Mouse (Mus musculus) thymus, postnatal 36 days (tissue): ENCODE data around the gene Agap3.

Experiments used
- DNase-seq, 2 experiments: peaks; one replicate each; pipeline ENCODE4 v3.0.0; 2022; ENCODE audit warnings: mixed read lengths in 2 of 2

The Agap3 gene

GRCm38 (mm10) chr5:24433993-24434392 lies 18.0 kb upstream of the Agap3 start:
- no peak for DNase-seq

DNA sequence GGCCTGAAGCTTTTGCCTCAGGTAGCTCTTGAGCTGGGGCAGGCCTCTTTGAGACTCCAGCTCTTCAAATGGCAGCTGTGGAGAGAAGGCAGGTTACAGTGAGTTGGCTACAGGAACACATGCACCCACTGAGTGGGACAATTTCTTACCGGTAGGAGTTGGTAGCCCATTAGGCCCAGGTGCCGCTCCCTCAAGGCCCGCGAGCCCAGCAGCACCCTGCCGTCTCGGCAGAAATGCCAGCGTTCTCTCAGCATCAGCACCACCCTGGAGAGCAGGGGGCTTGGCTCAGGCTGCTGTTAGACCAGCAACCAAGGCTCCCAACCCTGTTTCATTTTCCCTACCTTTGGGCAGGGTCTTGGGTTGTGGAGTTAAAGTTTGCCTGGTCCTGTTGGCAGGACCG lies 10.8 kb upstream of the Agap3 start:
- DNase-seq: no peak

DNA sequence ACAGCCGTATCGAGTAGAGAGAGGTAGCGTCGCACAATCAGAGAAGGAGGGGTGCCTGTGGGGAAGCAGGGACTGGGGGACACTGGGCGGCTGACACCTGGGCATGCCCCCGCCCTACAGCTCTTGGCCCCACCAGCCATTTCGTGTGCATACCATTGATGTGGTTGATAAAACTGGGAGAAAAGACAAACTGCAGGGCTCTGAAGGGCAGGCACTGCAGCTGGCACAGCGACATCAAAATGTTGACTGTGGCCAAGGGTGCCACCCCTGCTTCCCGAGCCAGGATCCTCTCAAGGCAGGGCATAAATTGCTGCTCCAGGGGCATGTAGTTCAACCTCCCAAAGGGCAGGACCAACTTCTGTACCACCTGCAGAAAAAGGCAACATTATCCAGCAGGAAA lies 9.9 kb upstream of the Agap3 start:
- peak in 1 of 2 experiments; percentile 47 for DNase-seq

DNA sequence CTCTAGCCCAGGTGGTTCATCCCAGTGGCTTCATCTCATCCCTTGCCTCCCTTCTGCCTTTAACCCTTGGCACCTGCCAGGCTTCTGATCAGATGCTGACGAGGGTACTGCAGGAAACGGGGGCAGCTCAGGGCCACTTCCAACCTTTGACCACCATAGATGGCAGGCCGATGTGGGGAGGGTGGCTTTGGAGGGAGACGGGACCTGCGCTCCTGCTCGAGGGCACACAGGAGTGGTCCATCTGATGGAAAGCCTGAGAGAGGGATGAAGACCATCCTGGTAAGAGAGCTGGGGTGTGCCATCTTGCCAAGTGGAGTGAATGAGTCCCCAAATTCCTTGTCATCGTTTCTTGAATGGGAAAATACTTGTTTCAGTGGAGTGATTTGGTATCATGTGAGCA lies 8.8 kb upstream of the Agap3 start:
- no peak for DNase-seq

DNA sequence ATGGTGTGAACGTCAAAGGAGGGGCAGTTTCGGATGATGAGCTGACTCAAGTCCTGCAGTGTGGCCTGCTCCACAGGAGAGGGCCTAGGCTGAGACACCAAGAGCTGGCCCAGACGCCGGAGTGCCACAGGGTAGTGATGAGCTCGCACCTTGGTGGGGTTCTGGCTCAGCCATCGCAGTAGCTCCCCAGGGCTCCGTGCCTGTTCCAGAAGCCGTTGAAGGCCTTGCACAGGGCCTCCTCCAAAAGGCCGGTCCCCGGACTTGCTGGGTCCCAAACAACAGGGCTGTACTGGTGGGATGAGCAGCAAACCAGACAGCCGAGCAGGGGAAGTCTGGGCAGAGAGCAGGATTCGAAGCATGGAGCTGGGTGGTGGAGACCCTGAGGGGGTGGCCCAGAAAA lies 8.1 kb upstream of the Agap3 start:
- no peak for DNase-seq

GRCm38 (mm10) chr5:24444746-24445427 lies 7.1 kb upstream of the Agap3 start, which contains the start of gene Fastk:
Gene Fastk (minus strand): TSS chr5:24445287.
- peak; percentile 91 to 95 for DNase-seq

- DNase-seq: no peak
Measured at GRCm38 (mm10) chr5:24445428-24446080, 6.4 kb upstream of the Agap3 start.

- DNase-seq: no peak
Measured at GRCm38 (mm10) chr5:24446630-24447029, 5.3 kb upstream of the Agap3 start.

GRCm38 (mm10) chr5:24447624-24448298 lies 4.2 kb upstream of the Agap3 start, which contains the start of gene Tmub1:
Gene Tmub1 (minus strand): TSS chr5:24447854.
- peak; percentile 83 to 92 for DNase-seq

DNA sequence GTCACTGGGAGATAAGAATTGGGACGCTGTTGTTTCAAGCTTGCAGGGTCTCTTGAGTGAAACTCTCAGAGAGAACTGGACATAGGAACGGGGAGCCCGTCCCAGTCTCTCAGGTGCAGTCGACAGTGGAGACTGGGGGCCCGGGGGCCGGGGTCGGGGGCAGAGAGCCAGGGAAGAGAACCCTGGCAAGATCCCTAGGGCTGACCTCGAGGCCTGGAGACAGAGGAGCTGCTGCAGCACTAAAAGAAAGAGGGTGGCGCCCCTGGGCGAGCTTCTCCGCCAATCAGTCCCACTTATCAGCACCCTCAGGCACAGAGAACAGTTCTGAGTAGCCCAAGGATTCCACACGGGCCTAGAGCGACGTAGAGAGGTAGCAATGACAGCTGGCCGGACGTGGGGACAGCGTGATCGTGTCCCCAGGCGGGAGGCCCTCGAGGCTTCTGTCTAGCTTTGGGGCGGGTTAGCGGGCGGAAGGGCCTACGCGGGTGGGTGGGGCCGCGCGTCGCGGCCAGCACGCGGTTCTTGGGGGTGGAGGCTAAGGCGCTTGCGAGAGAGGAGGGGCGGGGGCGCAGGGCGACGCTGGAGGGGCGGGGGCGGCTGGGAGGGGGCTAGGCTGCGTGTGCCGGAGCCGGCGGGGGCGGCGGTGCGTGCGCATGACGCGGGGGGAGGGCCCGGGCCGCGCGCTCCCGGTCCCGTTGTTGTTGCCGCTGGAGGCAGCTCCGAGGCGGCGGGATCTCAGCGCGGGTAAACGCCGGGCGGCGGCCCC lies 530 bp upstream of the Agap3 start:
- peak; percentile 82 to 88 for DNase-seq

DNA sequence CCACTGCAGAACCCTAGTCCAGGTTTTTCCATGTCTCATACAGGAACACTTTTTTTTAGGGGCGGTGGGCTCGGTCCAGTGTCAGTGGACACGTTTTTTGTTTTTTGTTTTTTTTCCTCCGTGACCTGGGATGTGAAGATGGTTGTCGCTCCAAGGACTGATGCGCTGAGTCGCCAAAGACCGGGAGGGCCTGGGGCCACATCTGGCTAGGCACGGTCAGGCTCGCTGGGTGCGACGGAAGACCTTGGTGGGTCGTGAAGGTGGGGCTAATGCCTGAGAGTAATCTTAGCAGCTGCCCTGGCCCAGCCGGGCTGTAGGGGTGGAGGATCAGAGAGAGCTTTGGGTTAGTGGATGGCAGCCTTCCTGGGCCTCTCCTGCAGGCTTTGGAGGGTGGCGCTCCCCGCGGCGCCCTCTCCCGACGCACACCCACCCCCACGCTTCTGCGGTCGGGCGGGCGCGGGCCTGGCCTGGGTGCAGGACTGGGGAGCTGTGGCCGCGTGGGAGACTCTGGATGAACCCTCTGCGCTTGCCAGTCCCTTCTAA lies 785 bp downstream of the Agap3 start:
- DNase-seq: peak; percentile 36 to 55

- no peak for DNase-seq
Measured at GRCm38 (mm10) chr5:24453283-24453984, 1.5 kb downstream of the Agap3 start.

GRCm38 (mm10) chr5:24453985-24454303 lies 2.0 kb downstream of the Agap3 start:
- DNase-seq: no peak

DNA sequence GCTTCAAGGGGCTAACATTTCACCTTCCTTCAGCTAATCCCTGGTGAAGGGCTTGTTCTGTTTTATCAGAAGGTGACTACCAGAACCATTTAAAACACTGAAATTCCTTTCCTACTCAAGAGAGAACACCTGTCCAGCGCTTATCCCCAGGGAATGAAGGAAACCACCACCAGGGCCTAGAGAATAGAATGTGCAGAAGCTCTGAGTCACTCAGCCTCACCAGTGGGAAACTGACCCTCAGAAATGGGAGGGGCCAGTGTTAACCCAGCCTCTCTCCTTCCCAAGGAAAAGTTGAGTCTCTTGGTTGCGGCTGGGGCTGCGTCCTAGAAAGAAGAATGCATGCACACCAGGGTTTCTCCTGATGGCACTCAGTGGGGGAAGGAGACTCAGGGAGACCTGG lies 3.1 kb downstream of the Agap3 start:
- no peak for DNase-seq

GRCm38 (mm10) chr5:24455613-24456012 lies 3.6 kb downstream of the Agap3 start:
- DNase-seq: no peak

DNA sequence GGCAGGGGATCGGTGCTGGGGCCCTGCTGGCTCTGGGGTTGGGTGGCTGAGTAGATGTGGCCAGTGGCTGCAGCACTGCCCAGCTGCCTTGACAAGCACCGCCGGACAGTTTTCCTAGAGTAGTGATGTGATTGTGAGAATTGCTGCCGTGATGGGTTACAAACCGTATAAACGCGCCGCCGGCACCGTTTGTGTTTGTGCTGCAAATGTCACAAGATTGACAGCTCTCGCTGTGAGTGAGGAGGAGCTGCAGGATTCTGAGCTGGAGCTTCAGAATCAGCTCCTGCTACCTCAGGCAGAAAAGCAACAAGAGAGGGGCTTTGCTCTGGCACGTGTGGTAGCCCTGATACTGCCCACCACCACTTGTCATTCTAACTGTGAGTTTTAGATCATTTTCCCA lies 14.8 kb downstream of the Agap3 start:
- DNase-seq: no peak

DNA sequence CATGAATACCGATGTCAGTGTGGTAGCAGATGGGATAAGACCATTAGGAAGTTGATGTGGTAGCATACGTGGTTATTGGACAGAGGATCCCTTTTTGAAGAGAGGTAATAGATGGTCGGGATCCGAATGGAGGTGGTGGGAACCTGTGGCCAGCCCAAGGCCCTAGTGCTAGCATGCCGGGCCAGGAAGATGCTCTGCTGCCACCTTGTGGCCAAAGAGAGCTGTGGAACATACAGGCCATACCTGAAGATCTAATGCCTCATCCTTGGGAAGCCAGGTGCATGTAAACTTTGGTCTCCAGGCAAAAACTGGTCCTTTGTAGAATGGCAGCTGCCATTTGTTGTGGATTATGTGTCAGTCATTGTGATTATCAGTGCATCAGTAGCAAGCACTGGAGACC lies 18.6 kb downstream of the Agap3 start:
- peak; percentile 71 to 72 for DNase-seq

GRCm38 (mm10) chr5:24472884-24473619 lies 21.1 kb downstream of the Agap3 start:
- no peak for DNase-seq

- DNase-seq: no peak
Measured at GRCm38 (mm10) chr5:24474025-24474722, 22.2 kb downstream of the Agap3 start.

DNA sequence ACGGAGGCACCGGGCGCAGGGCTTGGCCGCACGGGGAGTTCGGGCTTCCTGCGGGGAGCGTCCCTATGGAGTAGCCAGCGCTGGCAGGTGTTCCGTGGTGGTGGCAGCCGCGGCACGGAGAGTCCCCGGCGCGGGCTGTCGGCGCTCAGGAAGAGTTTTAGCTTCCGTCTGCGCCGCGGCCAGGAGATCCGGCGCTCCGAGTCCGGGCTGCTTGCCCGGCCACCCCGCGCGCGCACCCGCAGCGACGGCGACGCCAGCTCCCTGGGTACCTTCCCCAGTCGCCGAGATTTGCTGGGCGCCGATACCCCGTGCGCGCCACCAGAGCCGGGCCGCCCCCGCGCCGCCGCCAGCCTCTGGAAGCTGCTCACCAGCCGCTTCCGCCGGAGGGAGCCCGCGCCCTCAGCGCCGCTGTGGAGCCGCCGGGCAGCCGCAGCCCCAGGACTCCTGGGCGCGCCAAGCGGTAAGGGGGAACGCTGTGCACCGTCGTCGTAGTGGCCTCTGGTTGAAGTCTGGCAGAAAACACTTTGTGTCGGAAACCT lies 22.8 kb downstream of the Agap3 start:
- peak; percentile 52 to 61 for DNase-seq
